Mouse (Mus musculus) stomach, embryonic 14.5 days (tissue): Measurements from ENCODE around the gene Ccdc130. TPM values are rescaled to one million over a fixed set of nuclear protein-coding genes. Genes with fewer than 3 reads are reported as not detected.

ENCODE experiments used
- microRNA counts: library from miRNA; unstranded; fragments of <30 nt; microRNA quantifications from one replicate; lab custom pipeline; 2016
- microRNA-seq: library from miRNA; unstranded; fragments of <30 nt; microRNA quantifications from one replicate; pipeline ENCODE4, GENCODE M21; 2016
- polyA plus RNA-seq: library from polyadenylated mRNA; unstranded; fragments of >200 nt; fragmentation: Nextera tagmentation; extraction: Ambion mirVana; gene quantifications from 2 replicates; pipeline ENCODE4 v1.2.1, GENCODE M21; 2014

The Ccdc130 gene
- polyA plus RNA-seq, 1 experiment from 2014 or later = 20.7 TPM

MicroRNAs encoded within 50 kb of the gene (microRNA counts, 519-probe panel; counts per million panel counts)
- microRNA mmu-miR-23a (lab: Ali Mortazavi, UCI) (4,499 counts per million, percentile 88 among the panel's probes with 10 or more counts), microRNA mmu-miR-27a (lab: Ali Mortazavi, UCI) (4,793 counts per million, percentile 93 among the panel's probes with 10 or more counts)

Small RNA genes lying within 50 kb of the gene (microRNA-seq; reads per million reads assigned to microRNA genes)
- gene Mir23a = 20,577 reads per million, percentile 97 among the genes with 10 or more reads in this experiment
- not detected for gene Mir24-2
- gene Mir27a = 523 reads per million, percentile 65 among the genes with 10 or more reads in this experiment
- gene Mir3074-2 = not detected

Other genes with a start within 250 kb of the Ccdc130 start
- gene Palm3, start 248.9 kb downstream of the Ccdc130 start, polyA plus RNA-seq = 3.2 and 3.6 TPM in 2 replicates
- 1.1 and 1.3 TPM in 2 replicates for gene Il27ra, start 227.8 kb downstream of the Ccdc130 start, polyA plus RNA-seq
- gene Rln3, start 225.4 kb downstream of the Ccdc130 start, polyA plus RNA-seq = not detected in 2 replicates
- gene Gm10643, start 205.2 kb downstream of the Ccdc130 start, polyA plus RNA-seq = 1.5 and 2.9 TPM in 2 replicates
- 10.4 and 12.0 TPM in 2 replicates for gene Rfx1, start 203.5 kb downstream of the Ccdc130 start, polyA plus RNA-seq
- gene Dcaf15, start 165.6 kb downstream of the Ccdc130 start, polyA plus RNA-seq = 9.0 and 10.8 TPM in 2 replicates
- gene Podnl1, start 144.4 kb downstream of the Ccdc130 start, polyA plus RNA-seq = 0.18 and 0.20 TPM in 2 replicates
- 17.9 and 18.2 TPM in 2 replicates for gene Cc2d1a, start 122.4 kb downstream of the Ccdc130 start, polyA plus RNA-seq
- gene 4930432K21Rik, start 122.4 kb downstream of the Ccdc130 start, polyA plus RNA-seq = 0.59 and 0.94 TPM in 2 replicates
- gene Nanos3, start 85.2 kb downstream of the Ccdc130 start, polyA plus RNA-seq = 3.3 and 5.0 TPM in 2 replicates
- gene Zswim4, start 33.3 kb downstream of the Ccdc130 start, polyA plus RNA-seq = 9.3 and 9.5 TPM in 2 replicates
- 341 and 358 TPM in 2 replicates for gene D8Ertd738e, start 20.7 kb downstream of the Ccdc130 start, polyA plus RNA-seq
- gene Mri1, start 13.1 kb downstream of the Ccdc130 start, polyA plus RNA-seq = 69.7 and 73.7 TPM in 2 replicates
- gene Cacna1a, start 118.1 kb upstream of the Ccdc130 start, polyA plus RNA-seq = 6.2 and 6.7 TPM in 2 replicates